Mouse (Mus musculus): ENCODE data around the gene Agrn. TPM values are rescaled to one million over a fixed set of nuclear protein-coding genes. Genes with fewer than 3 reads are reported as not detected.

Agrn gene
- polyA plus RNA-seq, 1 experiment from 2014 or later: 91.9 TPM

- Histone ChIP-seq H3K36me3 (ENCODE audit: control insufficient read depth, insufficient read depth, low read length) (peaks cover 6% of the 10 kb centered on the region), H3K4me2 (ENCODE audit: low read depth) (no peak overlapping the region; the same call in 1 of the 2 replicates), H3K9ac (ENCODE audit: low read length) (no peak overlapping the region), H3K4me1 (ENCODE audit: control insufficient read depth, insufficient read depth, low read length) (peaks cover 45% of the 10 kb centered on the region), H3K27ac (ENCODE audit: low read depth, low read length) (no peak overlapping the region), H3K27me3 (ENCODE audit: control insufficient read depth, insufficient read depth, low read length) (no peaks in the 10 kb centered on the region), H3K4me3 (ENCODE audit: low read depth, low read length) (no peak overlapping the region), H3K9me3 (ENCODE audit: control insufficient read depth, low read length) (no peaks in the 10 kb centered on the region)
- DNase-seq (ENCODE audit: low spot score) (no peak), ATAC-seq (ENCODE audit: insufficient read depth, low FRiP score, low TSS enrichment) (no peak)
- WGBS: 63% methylated on average over 5 of the region's 5 CpGs
Measured at GRCm38 (mm10) chr4:156193906-156194305, 3.4 kb downstream of the Agrn start.

- Histone ChIP-seq H3K4me3 (ENCODE audit: low read depth, low read length) (no peak overlapping the region), H3K27me3 (ENCODE audit: control insufficient read depth, insufficient read depth, low read length) (no peaks in the 10 kb centered on the region), H3K9me3 (ENCODE audit: control insufficient read depth, low read length) (no peaks in the 10 kb centered on the region), H3K36me3 (ENCODE audit: control insufficient read depth, insufficient read depth, low read length) (peaks cover 6% of the 10 kb centered on the region), H3K27ac (ENCODE audit: low read depth, low read length) (no peak overlapping the region), H3K4me1 (ENCODE audit: control insufficient read depth, insufficient read depth, low read length) (peaks cover 52% of the 10 kb centered on the region), H3K9ac (ENCODE audit: low read length) (no peak overlapping the region), H3K4me2 (ENCODE audit: low read depth) (no peak overlapping the region)
- no peak for ATAC-seq (ENCODE audit: insufficient read depth, low FRiP score, low TSS enrichment)
- WGBS: 25% methylated on average over 2 of the region's 2 CpGs
- no peak for DNase-seq (ENCODE audit: low spot score)
Measured at GRCm38 (mm10) chr4:156193200-156193590, 4.1 kb downstream of the Agrn start.

- Histone ChIP-seq H3K4me1 (ENCODE audit: control insufficient read depth, insufficient read depth, low read length) (peaks cover 56% of the 10 kb centered on the region), H3K36me3 (ENCODE audit: control insufficient read depth, insufficient read depth, low read length) (peaks cover 6% of the 10 kb centered on the region), H3K27me3 (ENCODE audit: control insufficient read depth, insufficient read depth, low read length) (no peaks in the 10 kb centered on the region), H3K9ac (ENCODE audit: low read length) (no peak overlapping the region), H3K9me3 (ENCODE audit: control insufficient read depth, low read length) (no peaks in the 10 kb centered on the region), H3K27ac (ENCODE audit: low read depth, low read length) (no peak overlapping the region), H3K4me2 (ENCODE audit: low read depth) (no peak overlapping the region), H3K4me3 (ENCODE audit: low read depth, low read length) (no peak overlapping the region)
- WGBS: 54% methylated on average over 8 of the region's 8 CpGs
- ATAC-seq (ENCODE audit: insufficient read depth, low FRiP score, low TSS enrichment) (no peak), DNase-seq (ENCODE audit: low spot score) (no peak)
Measured at GRCm38 (mm10) chr4:156192421-156193199, 4.7 kb downstream of the Agrn start.

- H3K4me2 ChIP-seq (ENCODE audit: low read depth): peak overlapping the region; percentile 21
- H3K27ac ChIP-seq (ENCODE audit: low read depth, low read length): peak overlapping the region; percentile 85
- H3K9me3 ChIP-seq (ENCODE audit: control insufficient read depth, low read length): no peaks in the 10 kb centered on the region
- 11% methylated on average over 6 of the region's 6 CpGs for WGBS
- H3K9ac ChIP-seq (ENCODE audit: low read length): peak overlapping the region; percentile 38
- no peaks in the 10 kb centered on the region for H3K27me3 ChIP-seq (ENCODE audit: control insufficient read depth, insufficient read depth, low read length)
- ATAC-seq (ENCODE audit: insufficient read depth, low FRiP score, low TSS enrichment) (peak; percentile 64), DNase-seq (ENCODE audit: low spot score) (peak; percentile 80)
- peaks cover 55% of the 10 kb centered on the region for H3K4me1 ChIP-seq (ENCODE audit: control insufficient read depth, insufficient read depth, low read length)
- peaks cover 2% of the 10 kb centered on the region; the same call in 1 of the 2 replicates for H3K36me3 ChIP-seq (ENCODE audit: control insufficient read depth, insufficient read depth, low read length)
- no peak overlapping the region for H3K4me3 ChIP-seq (ENCODE audit: low read depth, low read length)
Measured at GRCm38 (mm10) chr4:156188811-156189323, 8.4 kb downstream of the Agrn start.

- peaks cover 51% of the 10 kb centered on the region for H3K4me1 ChIP-seq (ENCODE audit: control insufficient read depth, insufficient read depth, low read length)
- 41% methylated on average over 5 of the region's 5 CpGs for WGBS
- ATAC-seq (ENCODE audit: insufficient read depth, low FRiP score, low TSS enrichment): peak; percentile 5; the same call in 1 of the 2 replicates
- no peak overlapping the region for H3K4me3 ChIP-seq (ENCODE audit: low read depth, low read length)
- DNase-seq (ENCODE audit: low spot score): no peak
- peak overlapping the region; percentile 38 for H3K9ac ChIP-seq (ENCODE audit: low read length)
- no peaks in the 10 kb centered on the region for H3K9me3 ChIP-seq (ENCODE audit: control insufficient read depth, low read length)
- peaks cover 2% of the 10 kb centered on the region; the same call in 1 of the 2 replicates for H3K36me3 ChIP-seq (ENCODE audit: control insufficient read depth, insufficient read depth, low read length)
- H3K27ac ChIP-seq (ENCODE audit: low read depth, low read length): peak overlapping the region; percentile 85
- peak overlapping the region; percentile 21; the same call in 1 of the 2 replicates for H3K4me2 ChIP-seq (ENCODE audit: low read depth)
- no peaks in the 10 kb centered on the region for H3K27me3 ChIP-seq (ENCODE audit: control insufficient read depth, insufficient read depth, low read length)
Measured at GRCm38 (mm10) chr4:156188162-156188810, 9.0 kb downstream of the Agrn start.

- Histone ChIP-seq H3K9ac (ENCODE audit: low read length) (peak overlapping the region; percentile 78), H3K27ac (ENCODE audit: low read depth, low read length) (peak overlapping the region; percentile 82), H3K36me3 (ENCODE audit: control insufficient read depth, insufficient read depth, low read length) (peaks cover 2% of the 10 kb centered on the region; the same call in 1 of the 2 replicates), H3K4me2 (ENCODE audit: low read depth) (peak overlapping the region; percentile 52), H3K4me1 (ENCODE audit: control insufficient read depth, insufficient read depth, low read length) (peaks cover 51% of the 10 kb centered on the region), H3K27me3 (ENCODE audit: control insufficient read depth, insufficient read depth, low read length) (no peaks in the 10 kb centered on the region), H3K4me3 (ENCODE audit: low read depth, low read length) (peak overlapping the region; percentile 30), H3K9me3 (ENCODE audit: control insufficient read depth, low read length) (no peaks in the 10 kb centered on the region)
- DNase-seq (ENCODE audit: low spot score): peak; percentile 71
- peak; percentile 32 for ATAC-seq (ENCODE audit: insufficient read depth, low FRiP score, low TSS enrichment)
- WGBS: 6% methylated on average over 31 of the region's 31 CpGs
Measured at GRCm38 (mm10) chr4:156185950-156186850, 11.1 kb downstream of the Agrn start.

GRCm38 (mm10) chr4:156185456-156185949 is 11.8 kb downstream of the Agrn start:
- Histone ChIP-seq H3K4me1 (ENCODE audit: control insufficient read depth, insufficient read depth, low read length) (peaks cover 45% of the 10 kb centered on the region), H3K27ac (ENCODE audit: low read depth, low read length) (peak overlapping the region; percentile 82), H3K4me2 (ENCODE audit: low read depth) (peak overlapping the region; percentile 52), H3K9ac (ENCODE audit: low read length) (peak overlapping the region; percentile 78), H3K4me3 (ENCODE audit: low read depth, low read length) (peak overlapping the region; percentile 30), H3K36me3 (ENCODE audit: control insufficient read depth, insufficient read depth, low read length) (peaks cover 2% of the 10 kb centered on the region; the same call in 1 of the 2 replicates), H3K27me3 (ENCODE audit: control insufficient read depth, insufficient read depth, low read length) (no peaks in the 10 kb centered on the region), H3K9me3 (ENCODE audit: control insufficient read depth, low read length) (no peaks in the 10 kb centered on the region)
- no peak for ATAC-seq (ENCODE audit: insufficient read depth, low FRiP score, low TSS enrichment)
- no peak for DNase-seq (ENCODE audit: low spot score)
- 83% methylated on average over 13 of the region's 13 CpGs for WGBS

Data from neural tube, embryonic 11.5 days (tissue).